Mouse (Mus musculus) hindlimb bud, embryonic 11.5 days (tissue): ENCODE results near the gene Slc29a4.

ENCODE experiments used
- DNase-seq: peaks from one replicate; pipeline ENCODE4 v3.0.0-alpha.2; 2012; ENCODE audit warnings: low read depth, low spot score; ENCODE audit errors: extremely low spot score

The Slc29a4 gene

GRCm38 (mm10) chr5:142692248-142692647 is at the start of gene Slc29a4:
Gene Slc29a4, plus strand, starts transcription at chr5:142692512.
- DNase-seq = no peak

- DNase-seq = no peak
Observed at GRCm38 (mm10) chr5:142648162-142648561, 44.1 kb upstream of the Slc29a4 start.

GRCm38 (mm10) chr5:142649460-142650050 is 42.8 kb upstream of the Slc29a4 start:
- DNase-seq = no peak

- DNase-seq = no peak
Observed at GRCm38 (mm10) chr5:142650390-142650789, 41.9 kb upstream of the Slc29a4 start.

GRCm38 (mm10) chr5:142650794-142651497 is 41.4 kb upstream of the Slc29a4 start:
- DNase-seq = no peak

GRCm38 (mm10) chr5:142652266-142652665 is 40.0 kb upstream of the Slc29a4 start:
- no peak for DNase-seq

GRCm38 (mm10) chr5:142660656-142661434 is 31.5 kb upstream of the Slc29a4 start:
- DNase-seq = no peak

GRCm38 (mm10) chr5:142667921-142668320 is 24.4 kb upstream of the Slc29a4 start:
- no peak for DNase-seq

GRCm38 (mm10) chr5:142668556-142669263 is 23.6 kb upstream of the Slc29a4 start:
- no peak for DNase-seq

- no peak for DNase-seq
Observed at GRCm38 (mm10) chr5:142669726-142670125, 22.6 kb upstream of the Slc29a4 start.

GRCm38 (mm10) chr5:142673082-142673481 is 19.2 kb upstream of the Slc29a4 start:
- DNase-seq = no peak

- DNase-seq = no peak
Observed at GRCm38 (mm10) chr5:142678141-142678571, 14.2 kb upstream of the Slc29a4 start.

- no peak for DNase-seq
Observed at GRCm38 (mm10) chr5:142679065-142679464, 13.2 kb upstream of the Slc29a4 start.

GRCm38 (mm10) chr5:142681911-142682310 is 10.4 kb upstream of the Slc29a4 start:
- DNase-seq = no peak

GRCm38 (mm10) chr5:142682529-142682928 is 9.8 kb upstream of the Slc29a4 start:
- DNase-seq = no peak

GRCm38 (mm10) chr5:142688866-142689265 is 3.4 kb upstream of the Slc29a4 start:
- DNase-seq = no peak

- DNase-seq = no peak
Observed at GRCm38 (mm10) chr5:142690343-142690742, 2.0 kb upstream of the Slc29a4 start.

GRCm38 (mm10) chr5:142692971-142693737 is 842 bp downstream of the Slc29a4 start:
- DNase-seq = no peak

- no peak for DNase-seq
Observed at GRCm38 (mm10) chr5:142693738-142694430, 1.6 kb downstream of the Slc29a4 start.
